Mouse (Mus musculus) CH12.LX (cell line): ENCODE results near the gene Naa30.

Experiments
- CTCF ChIP-seq, 2 experiments: IDR thresholded peaks in 1 of 2; conservative IDR thresholded peaks in 1 of 2; 2 replicates each; pipeline ENCODE4 v1.5.1; 2011 to 2012; ENCODE audit warnings: low read depth in 2 of 2, low read length in 2 of 2, improper control_type of control experiment in 1 of 2, inconsistent platforms in 1 of 2, mild to moderate bottlenecking in 1 of 2, moderate library complexity in 1 of 2
- HCFC1 ChIP-seq: IDR thresholded peaks from 2 replicates; pipeline ENCODE4 v1.6.1; 2012; ENCODE audit warnings: low read depth, mild to moderate bottlenecking, inconsistent platforms, low read length, improper control_type of control experiment
- JUND ChIP-seq: conservative IDR thresholded peaks from 2 replicates; pipeline ENCODE4 v1.6.1; 2011; ENCODE audit warnings: low read depth, low read length, improper control_type of control experiment
- MAZ ChIP-seq: IDR thresholded peaks from 2 replicates; pipeline ENCODE4 v1.6.1; 2012; ENCODE audit warnings: low read depth, mild to moderate bottlenecking, inconsistent platforms, low read length, improper control_type of control experiment, moderate library complexity
- MEF2A ChIP-seq: IDR thresholded peaks from 2 replicates; pipeline ENCODE4 v1.6.1; 2014; ENCODE audit warnings: low read depth, mild to moderate bottlenecking, inconsistent platforms, low read length, improper control_type of control experiment, borderline replicate concordance
- NRF1 ChIP-seq: IDR thresholded peaks from 2 replicates; pipeline ENCODE4 v1.6.1; 2014; ENCODE audit warnings: low read depth, mild to moderate bottlenecking, inconsistent platforms, low read length, improper control_type of control experiment, moderate library complexity
- ZC3H11A ChIP-seq: IDR thresholded peaks from 2 replicates; pipeline ENCODE4 v1.6.1; 2012; ENCODE audit warnings: low read depth, mild to moderate bottlenecking, inconsistent platforms, low read length, improper control_type of control experiment

DNA sequence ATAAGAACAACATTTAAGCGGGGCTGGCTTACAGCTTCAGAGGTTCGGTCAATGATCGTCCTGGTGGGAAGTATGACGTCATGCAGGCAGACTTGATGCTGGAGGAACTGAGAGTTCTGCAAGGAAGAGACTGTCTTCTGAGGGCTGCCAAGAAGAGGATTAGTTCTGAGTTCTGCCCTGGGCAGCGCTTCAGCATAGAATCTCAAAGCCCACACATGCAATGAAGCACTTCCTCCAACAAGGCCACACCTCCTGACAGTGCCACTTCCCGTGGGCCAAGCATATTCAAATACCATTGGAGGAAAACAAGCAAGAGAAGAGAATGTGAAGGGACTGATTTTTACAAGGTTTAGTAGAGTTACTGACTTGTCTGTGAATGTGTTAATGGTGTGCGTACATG, 31.3 kb upstream of the Naa30 start:
- TF ChIP-seq CTCF (conservative IDR thresholded peaks at IDR 0.05 in 1 of 2, IDR thresholded peaks at IDR 0.05 in 1 of 2; ENCODE audit: low read depth in 2 of 2, low read length in 2 of 2): no peak
- TF ChIP-seq ZC3H11A: no peak
- no peak for TF ChIP-seq JUND
- no peak for TF ChIP-seq HCFC1
- TF ChIP-seq MEF2A: no peak
- TF ChIP-seq MAZ: no peak
- TF ChIP-seq NRF1: no peak
